Mouse (Mus musculus) liver, embryonic 12.5 days (tissue): Measurements from ENCODE around the gene Adamts3. TPM values are rescaled to one million over a fixed set of nuclear protein-coding genes. Genes with fewer than 3 reads are reported as not detected.

ENCODE experiments used
- ATAC-seq: fragments of 200-750 bp; cut with Nextera tagmentation; 2 replicates; pipeline ENCODE4 v1.8.0; 2017; ENCODE audit warnings: moderate number of reproducible peaks, mild to moderate bottlenecking, moderate library complexity
- H3K27ac ChIP-seq: fragments of 300-500 bp; sonication (generic); 2 replicates; pipeline ENCODE4 v1.5.1; 2016; ENCODE audit warnings: mild to moderate bottlenecking
- H3K27me3 ChIP-seq: fragments of 300-500 bp; sonication (generic); replicated peaks from 2 replicates; pipeline ENCODE4 v1.6.1; 2016; ENCODE audit warnings: mild to moderate bottlenecking, moderate library complexity
- H3K36me3 ChIP-seq: fragments of 300-500 bp; sonication (generic); 2 replicates; pipeline ENCODE4 v1.6.1; 2016; ENCODE audit warnings: mild to moderate bottlenecking, moderate library complexity
- H3K4me1 ChIP-seq: fragments of 300-500 bp; sonication (generic); 2 replicates; pipeline ENCODE4 v1.6.1; 2016
- H3K4me2 ChIP-seq: fragments of 300-500 bp; sonication (generic); 2 replicates; pipeline ENCODE4 v1.6.1; 2016; ENCODE audit warnings: mild to moderate bottlenecking, moderate library complexity
- H3K4me3 ChIP-seq: fragments of 300-500 bp; sonication (generic); 2 replicates; pipeline ENCODE4 v1.5.1; 2016; ENCODE audit warnings: mild to moderate bottlenecking, moderate library complexity
- H3K9ac ChIP-seq: fragments of 300-500 bp; sonication (generic); 2 replicates; pipeline ENCODE4 v1.6.1; 2016; ENCODE audit warnings: mild to moderate bottlenecking, moderate library complexity
- H3K9me3 ChIP-seq: fragments of 300-500 bp; sonication (generic); replicated peaks from 2 replicates; pipeline ENCODE4 v1.6.1; 2016; ENCODE audit warnings: mild to moderate bottlenecking, moderate library complexity
- WGBS: fragments of 180-500 bp; shearing (Covaris S2); methylation state at CpG from one replicate; pipeline ENCODE4 v1.1.7; 2016; ENCODE audit not compliant: insufficient replicate concordance; 5-methylcytosine and 5-hydroxymethylcytosine counted together
- polyA plus RNA-seq: library from polyadenylated mRNA; unstranded; fragments of >200 nt; fragmentation: Nextera tagmentation; extraction: Ambion mirVana; gene quantifications from 2 replicates; pipeline ENCODE4 v1.2.1, GENCODE M21; 2016

The Adamts3 gene
- 2.1 and 2.2 TPM in 2 replicates for polyA plus RNA-seq

GRCm38 (mm10) chr5:89883051-89883907, at the start of gene Adamts3:
Adamts3 (minus strand) TSS chr5:89883334.
- H3K27ac ChIP-seq = peak within 1 kb of the TSS; percentile 75
- ATAC-seq = peak; percentile 62
- peak within 1 kb of the TSS; percentile 72 for H3K9ac ChIP-seq
- H3K4me3 ChIP-seq = peak within 1 kb of the TSS; percentile 70
- H3K4me1 ChIP-seq = peaks cover 37% of the 10 kb centered on the region
- peak within 1 kb of the TSS; percentile 97 for H3K4me2 ChIP-seq
- WGBS = under 1% methylated on average over 72 of the region's 78 CpGs
- peaks cover 5% of the 10 kb centered on the region; the same call in 1 of the 2 replicates for H3K36me3 ChIP-seq
- H3K9me3 ChIP-seq = no peaks in the 10 kb centered on the region
- H3K27me3 ChIP-seq = no peaks in the 10 kb centered on the region

DNA sequence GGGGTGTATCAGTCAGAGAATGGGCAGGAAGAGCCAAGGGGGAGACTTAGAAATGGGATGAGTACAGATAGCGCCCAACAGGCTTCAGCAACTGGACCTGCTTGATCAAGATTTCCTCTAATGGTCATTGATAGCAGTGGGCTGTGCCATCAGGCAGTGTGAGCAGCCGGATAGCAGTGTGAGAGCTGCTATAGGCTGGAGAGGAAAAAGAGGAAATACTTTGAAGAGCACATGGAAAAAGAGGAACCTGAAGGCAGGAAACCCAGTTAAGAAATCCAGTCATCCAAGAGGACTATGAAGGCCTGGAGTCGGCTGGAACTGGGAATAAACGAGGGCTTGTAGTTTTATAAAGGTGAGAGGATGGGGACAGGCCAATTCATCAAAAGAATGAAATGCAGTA, 48.4 kb upstream of the Adamts3 start:
- H3K36me3 ChIP-seq = no peaks in the 10 kb centered on the region
- H3K27ac ChIP-seq = no peak overlapping the region
- no peak overlapping the region for H3K4me2 ChIP-seq
- H3K4me1 ChIP-seq = no peaks in the 10 kb centered on the region
- ATAC-seq = no peak
- no peaks in the 10 kb centered on the region for H3K27me3 ChIP-seq
- 35% methylated on average over 4 of the region's 4 CpGs for whole genome bisulfite sequencing
- H3K9ac ChIP-seq = no peak overlapping the region
- no peaks in the 10 kb centered on the region for H3K9me3 ChIP-seq
- H3K4me3 ChIP-seq = no peak overlapping the region

GRCm38 (mm10) chr5:89912359-89912758, 29.2 kb upstream of the Adamts3 start:
- no peak for ATAC-seq
- Histone ChIP-seq H3K27me3 (no peaks in the 10 kb centered on the region), H3K9me3 (no peaks in the 10 kb centered on the region), H3K4me2 (no peak overlapping the region), H3K36me3 (no peaks in the 10 kb centered on the region), H3K9ac (no peak overlapping the region), H3K4me3 (no peak overlapping the region), H3K4me1 (no peaks in the 10 kb centered on the region), H3K27ac (no peak overlapping the region)

- no peaks in the 10 kb centered on the region for H3K4me1 ChIP-seq
- no peaks in the 10 kb centered on the region for H3K36me3 ChIP-seq
- no peak for ATAC-seq
- no peaks in the 10 kb centered on the region for H3K9me3 ChIP-seq
- no peak overlapping the region for H3K4me2 ChIP-seq
- no peak overlapping the region for H3K4me3 ChIP-seq
- 65% methylated on average over 7 of the region's 7 CpGs for WGBS
- H3K27me3 ChIP-seq = no peaks in the 10 kb centered on the region
- H3K9ac ChIP-seq = no peak overlapping the region
- H3K27ac ChIP-seq = no peak overlapping the region
These were observed 28.8 kb upstream of the Adamts3 start for GRCm38 (mm10) chr5:89911950-89912349.

GRCm38 (mm10) chr5:89911508-89911907, 28.4 kb upstream of the Adamts3 start:
- ATAC-seq = no peak
- Histone ChIP-seq H3K4me2 (no peak overlapping the region), H3K27ac (no peak overlapping the region), H3K9me3 (no peaks in the 10 kb centered on the region), H3K4me1 (no peaks in the 10 kb centered on the region), H3K27me3 (no peaks in the 10 kb centered on the region), H3K9ac (no peak overlapping the region), H3K36me3 (no peaks in the 10 kb centered on the region), H3K4me3 (no peak overlapping the region)
- WGBS = 71% methylated on average over 4 of the region's 4 CpGs

DNA sequence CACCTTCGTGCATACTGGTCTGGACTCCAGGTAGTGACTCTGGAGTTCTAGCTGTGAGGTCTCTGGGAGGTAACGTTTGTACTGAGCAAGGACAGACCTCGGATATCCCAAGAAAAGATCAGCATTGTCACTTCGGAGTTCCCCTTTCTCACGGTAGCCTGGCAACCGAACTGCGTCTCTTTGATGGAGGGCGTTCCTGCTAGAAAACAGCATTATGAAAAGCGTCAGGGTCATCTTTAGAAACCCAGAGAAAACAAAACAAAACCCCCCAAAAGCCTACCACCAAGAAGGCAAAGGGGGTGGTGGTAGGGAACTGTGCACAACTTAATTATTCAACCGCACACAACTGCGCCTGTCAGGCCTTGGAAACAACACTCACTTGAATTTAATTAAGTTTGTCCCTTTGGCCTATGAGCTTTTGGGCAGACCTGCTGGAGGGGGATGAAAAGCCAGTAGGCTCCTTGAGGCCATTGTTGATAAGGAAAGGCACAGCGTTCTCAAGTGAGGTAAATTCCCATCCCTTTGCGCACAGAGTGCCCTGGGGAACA, 23.8 kb upstream of the Adamts3 start:
- 67% methylated on average over 13 of the region's 13 CpGs for WGBS
- Histone ChIP-seq H3K4me2 (no peak overlapping the region), H3K4me3 (no peak overlapping the region), H3K9me3 (no peaks in the 10 kb centered on the region), H3K9ac (no peak overlapping the region), H3K27me3 (no peaks in the 10 kb centered on the region), H3K36me3 (no peaks in the 10 kb centered on the region), H3K4me1 (no peaks in the 10 kb centered on the region), H3K27ac (no peak overlapping the region)
- ATAC-seq = no peak

DNA sequence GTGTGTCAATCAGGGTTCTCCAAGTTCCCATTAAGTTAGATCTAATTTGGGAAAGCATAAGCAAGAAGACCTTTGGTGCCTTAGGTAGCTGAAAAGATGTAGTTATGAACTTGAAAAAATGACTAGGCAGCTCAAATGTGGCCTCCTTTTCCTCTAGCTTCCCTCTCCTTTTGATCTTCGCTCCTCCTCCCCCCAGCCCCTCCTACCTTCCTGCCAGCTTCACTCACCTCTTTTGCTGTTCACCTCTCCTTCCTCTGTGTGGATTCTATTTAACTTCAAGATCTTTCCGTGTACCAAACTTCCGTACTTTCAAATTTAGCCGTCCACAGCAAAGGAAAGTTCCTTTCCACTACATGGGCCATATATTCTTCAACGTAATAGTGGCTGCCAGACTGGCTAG, 17.9 kb upstream of the Adamts3 start:
- Histone ChIP-seq H3K27ac (no peak overlapping the region), H3K27me3 (no peaks in the 10 kb centered on the region), H3K4me3 (no peak overlapping the region), H3K9me3 (no peaks in the 10 kb centered on the region), H3K36me3 (no peaks in the 10 kb centered on the region), H3K4me2 (no peak overlapping the region), H3K4me1 (no peaks in the 10 kb centered on the region), H3K9ac (no peak overlapping the region)
- ATAC-seq = no peak
- whole genome bisulfite sequencing = 77% methylated on average over 5 of the region's 5 CpGs

GRCm38 (mm10) chr5:89897495-89897894, 14.4 kb upstream of the Adamts3 start:
- no peak overlapping the region for H3K4me2 ChIP-seq
- H3K9ac ChIP-seq = no peak overlapping the region
- H3K4me1 ChIP-seq = no peaks in the 10 kb centered on the region
- 62% methylated on average over 9 of the region's 9 CpGs for WGBS
- no peak for ATAC-seq
- H3K4me3 ChIP-seq = no peak overlapping the region
- no peaks in the 10 kb centered on the region for H3K36me3 ChIP-seq
- no peaks in the 10 kb centered on the region for H3K9me3 ChIP-seq
- H3K27me3 ChIP-seq = no peaks in the 10 kb centered on the region
- no peak overlapping the region for H3K27ac ChIP-seq

DNA sequence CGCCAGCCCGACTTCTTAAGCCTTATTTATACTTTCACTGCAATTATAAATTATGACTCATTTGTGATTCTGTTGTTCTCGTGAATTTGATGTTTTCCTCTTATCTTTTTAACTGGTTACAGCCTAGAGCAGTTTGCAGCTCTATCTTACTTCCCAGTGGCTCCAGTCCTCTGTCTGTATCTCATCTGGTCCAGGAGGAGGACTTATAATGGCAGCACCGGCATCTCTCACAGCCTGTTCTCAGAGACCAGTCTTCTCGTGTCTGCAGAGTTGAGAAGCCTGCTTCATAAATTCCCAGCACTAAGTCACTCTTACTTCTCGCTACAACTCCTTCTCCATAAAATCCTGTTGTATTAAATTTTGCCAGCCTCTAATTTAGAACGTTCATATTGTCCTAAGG, 12.4 kb upstream of the Adamts3 start:
- Histone ChIP-seq H3K27me3 (no peaks in the 10 kb centered on the region), H3K9me3 (no peaks in the 10 kb centered on the region), H3K36me3 (no peaks in the 10 kb centered on the region), H3K4me3 (no peak overlapping the region), H3K27ac (no peak overlapping the region), H3K9ac (no peak overlapping the region), H3K4me1 (no peaks in the 10 kb centered on the region), H3K4me2 (no peak overlapping the region)
- 52% methylated on average over 7 of the region's 7 CpGs for WGBS
- ATAC-seq = no peak

DNA sequence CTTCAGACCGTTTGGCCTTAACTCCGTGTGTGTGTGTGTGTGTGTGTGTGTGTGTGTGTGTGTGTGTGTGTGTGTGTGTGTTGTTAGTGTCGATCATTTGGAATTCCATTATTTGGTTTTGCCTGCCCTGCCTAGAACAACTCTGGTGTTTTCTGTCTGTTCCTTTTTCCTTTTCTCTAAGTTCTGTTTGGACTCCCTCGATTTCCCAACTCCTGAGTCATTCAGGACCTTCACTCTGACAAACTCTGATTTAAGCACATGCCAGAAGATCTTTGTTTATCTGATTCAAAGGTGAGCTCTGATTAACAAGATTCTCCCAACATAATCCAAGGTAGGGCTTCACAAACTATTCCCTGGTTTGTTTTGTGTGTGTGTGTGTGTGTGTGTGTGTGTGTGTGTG, 1.9 kb upstream of the Adamts3 start:
- H3K27me3 ChIP-seq = no peaks in the 10 kb centered on the region

DNA sequence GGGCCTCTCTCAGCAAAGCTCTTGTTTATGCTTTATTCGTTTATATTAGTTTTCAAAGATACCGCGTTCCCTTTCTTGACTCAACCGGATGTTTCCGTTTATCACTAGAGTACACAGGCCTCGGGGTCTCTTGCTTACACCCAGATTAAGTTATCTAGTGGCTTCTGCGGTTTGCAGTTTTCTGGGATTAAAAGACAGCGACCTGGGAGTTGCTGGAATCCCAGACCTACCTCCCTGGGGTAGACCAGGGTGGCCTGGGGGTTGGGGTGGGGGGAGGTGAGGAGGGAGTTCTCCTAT, 722 bp upstream of the Adamts3 start:
- Histone ChIP-seq H3K36me3 (peaks cover 5% of the 10 kb centered on the region; the same call in 1 of the 2 replicates), H3K27me3 (no peaks in the 10 kb centered on the region), H3K4me2 (peak overlapping the region; percentile 97), H3K9me3 (no peaks in the 10 kb centered on the region), H3K4me1 (peaks cover 37% of the 10 kb centered on the region), H3K27ac (no peak overlapping the region), H3K4me3 (peak overlapping the region; percentile 70; the same call in 1 of the 2 replicates), H3K9ac (no peak overlapping the region)
- 1% methylated on average over 8 of the region's 8 CpGs for WGBS
- ATAC-seq = peak; percentile 51

More for the DNA sequence above, 1.9 kb upstream of the Adamts3 start:
- peaks cover 5% of the 10 kb centered on the region; the same call in 1 of the 2 replicates for H3K36me3 ChIP-seq
- H3K4me3 ChIP-seq = no peak overlapping the region
- H3K9ac ChIP-seq = no peak overlapping the region
- no peaks in the 10 kb centered on the region for H3K9me3 ChIP-seq
- H3K27ac ChIP-seq = no peak overlapping the region
- ATAC-seq = no peak
- no peak overlapping the region for H3K4me2 ChIP-seq
- 36% methylated on average over 4 of the region's 4 CpGs for WGBS
- H3K4me1 ChIP-seq = peaks cover 37% of the 10 kb centered on the region

- H3K27ac ChIP-seq = peak overlapping the region; percentile 25; the same call in 1 of the 2 replicates
- H3K27me3 ChIP-seq = no peaks in the 10 kb centered on the region
- peak overlapping the region; percentile 97 for H3K4me2 ChIP-seq
- H3K4me3 ChIP-seq = peak overlapping the region; percentile 70
- no peaks in the 10 kb centered on the region for H3K9me3 ChIP-seq
- 0% methylated on average over 32 of the region's 35 CpGs for WGBS
- H3K4me1 ChIP-seq = peaks cover 37% of the 10 kb centered on the region
- H3K9ac ChIP-seq = peak overlapping the region; percentile 72
- H3K36me3 ChIP-seq = peaks cover 5% of the 10 kb centered on the region; the same call in 1 of the 2 replicates
- ATAC-seq = peak; percentile 76
These were observed 921 bp downstream of the Adamts3 start for GRCm38 (mm10) chr5:89882091-89882734.
